Mouse (Mus musculus): ENCODE data around the gene Myom1.

DNA sequence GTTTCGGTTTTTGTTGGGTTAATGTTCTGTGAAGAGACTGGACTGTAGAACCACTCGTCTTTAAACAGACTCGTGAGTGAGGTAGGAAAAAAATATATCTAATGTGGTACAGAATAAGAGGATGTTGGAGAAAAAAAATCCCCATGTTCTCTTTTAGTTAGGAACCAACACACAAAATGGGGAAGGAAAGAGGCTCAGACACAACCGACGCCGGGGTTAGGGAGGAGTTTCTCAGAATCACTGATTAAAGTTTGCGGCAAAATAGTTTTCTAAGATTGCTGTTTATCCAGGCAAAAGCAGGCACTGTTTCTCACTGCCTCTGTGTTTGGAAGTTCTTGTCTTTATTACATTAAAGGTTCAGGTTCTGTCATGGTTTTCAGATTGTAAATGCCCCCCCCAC is 36.3 kb upstream of the Myom1 start:
- TF ChIP-seq CTCF (IDR thresholded peaks at IDR 0.05; ENCODE audit: low read depth) (no peak), EP300 (IDR thresholded peaks at IDR 0.05; ENCODE audit: low read depth) (no peak)
